Comparison of ENCODE assay signal across 8 mouse cellular contexts in the genomic region with DNA sequence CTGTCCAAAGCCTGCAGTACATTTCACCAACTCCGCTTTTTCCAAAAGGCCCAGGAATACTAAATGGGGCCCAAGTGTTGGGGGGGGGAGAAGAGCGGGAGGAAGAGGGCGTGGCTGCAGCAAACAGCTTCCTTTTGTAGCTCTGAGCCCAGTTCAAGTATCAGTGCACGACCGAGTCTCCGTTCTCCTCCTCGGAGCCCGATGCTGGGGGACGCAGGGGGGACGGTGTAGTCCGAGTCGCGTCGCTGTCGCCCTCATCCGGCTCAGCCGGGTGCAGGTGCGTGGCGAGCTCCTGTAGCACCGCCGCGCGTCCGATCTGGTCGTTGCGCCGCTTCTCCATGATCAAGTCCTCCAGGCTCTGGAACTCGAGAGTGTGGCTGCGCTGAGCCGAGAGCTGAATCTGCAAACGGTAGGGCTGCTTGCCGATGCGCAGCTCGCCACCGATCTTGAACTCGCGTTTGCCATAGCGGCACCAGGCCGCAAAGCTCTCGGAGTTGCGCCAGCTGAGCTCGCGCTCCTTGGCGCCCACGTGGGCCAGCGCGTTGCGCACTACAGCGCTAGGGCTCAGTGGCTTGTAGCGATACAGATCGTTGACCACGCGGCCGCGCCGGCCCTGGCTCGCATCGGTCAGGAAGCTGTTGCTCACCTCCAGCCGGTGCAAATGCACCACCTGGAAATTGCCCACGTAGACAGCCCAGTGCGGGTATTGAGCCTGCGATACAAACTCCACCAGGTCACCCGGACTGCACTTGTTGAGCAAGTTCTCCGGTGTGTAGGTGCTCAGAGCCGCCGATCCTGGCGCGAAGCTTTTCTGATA. TPM values are rescaled to one million over a fixed set of nuclear protein-coding genes. Genes with fewer than 3 reads are reported as not detected.
DNase-seq lines count a peak whose midpoint lies in the region; ATAC-seq and TF ChIP-seq lines count a peak whose summit lies in the region.

No protein-coding gene starts in this region.

- no peaks in the 10 kb centered on the region for H3K36me3 ChIP-seq in E14TG2a.4 (ENCODE audit: insufficient read depth, low read length)
- H3K36me3 ChIP-seq in lung, embryonic 15.5 days: peaks cover 13% of the 10 kb centered on the region

- peak overlapping the region; percentile 85 for H3K9ac ChIP-seq in lung, embryonic 15.5 days

- peak; percentile 62 to 72 for DNase-seq in cerebellum, adult 2 months
- DNase-seq in layer of hippocampus, adult 9-11 months: peak; percentile 74
- DNase-seq in thymus, adult 18-20 months: peak; percentile 58 to 63

- H3K27me3 ChIP-seq in E14TG2a.4 (ENCODE audit: insufficient read depth, low read length): peaks cover 60% of the 10 kb centered on the region
- no peaks in the 10 kb centered on the region for H3K27me3 ChIP-seq in cerebellum, adult 2 months (ENCODE audit: control insufficient read depth, insufficient read depth, low read length)
- no peaks in the 10 kb centered on the region for H3K27me3 ChIP-seq in lung, embryonic 15.5 days

- TF ChIP-seq CTCF in E14TG2a.4 (conservative IDR thresholded peaks at IDR 0.05; ENCODE audit: low read length): no peak
- TF ChIP-seq CTCF in cerebellum, adult 2 months (IDR thresholded peaks at IDR 0.05; ENCODE audit: borderline replicate concordance, insufficient read depth, low read depth, low read length): no peak

- peaks cover 23% of the 10 kb centered on the region for H3K4me1 ChIP-seq in E14TG2a.4 (replicated peaks; ENCODE audit: low read depth, low read length)
- H3K4me1 ChIP-seq in cerebellum, adult 2 months (ENCODE audit: control insufficient read depth, insufficient read depth, low read length): no peaks in the 10 kb centered on the region
- H3K4me1 ChIP-seq in lung, embryonic 15.5 days: peaks cover 5% of the 10 kb centered on the region; the same call in 1 of the 2 replicates

- peaks cover 26% of the 10 kb centered on the region for H3K9me3 ChIP-seq in E14TG2a.4 (ENCODE audit: low read length)
- no peaks in the 10 kb centered on the region for H3K9me3 ChIP-seq in lung, embryonic 15.5 days

- H3K4me2 ChIP-seq in lung, embryonic 15.5 days: peak overlapping the region; percentile 97

- H3K27ac ChIP-seq in cerebellum, adult 2 months (ENCODE audit: insufficient read depth, low read length): no peak overlapping the region
- peak overlapping the region; percentile 97 for H3K27ac ChIP-seq in lung, embryonic 15.5 days

- H3K4me3 ChIP-seq in E14TG2a.4 (replicated peaks; ENCODE audit: low read length): peak overlapping the region; percentile 87
- peak overlapping the region; percentile 90 for H3K4me3 ChIP-seq in cerebellum, adult 2 months (replicated peaks; ENCODE audit: insufficient read depth, low read depth, low read length)
- H3K4me3 ChIP-seq in lung, embryonic 15.5 days: peak overlapping the region; percentile 80

- TF ChIP-seq POLR2A in cerebellum, adult 2 months (IDR thresholded peaks at IDR 0.05; ENCODE audit: borderline replicate concordance, insufficient read depth, low read length): no peak

- peak; percentile 79 for ATAC-seq in frontal cortex, adult (ENCODE audit: low TSS enrichment)
- ATAC-seq in hematopoietic stem cell, adult 5-6 weeks (replicated peaks in 1 of 2; ENCODE audit: insufficient read depth in 1 of 2, low FRiP score in 2 of 2, low TSS enrichment in 1 of 2, low read depth in 1 of 2, poor library complexity in 2 of 2, severe bottlenecking in 2 of 2): peak; percentile 37 to 52
- ATAC-seq in lung, embryonic 15.5 days (ENCODE audit: borderline replicate concordance, extremely low read depth, low FRiP score, low TSS enrichment): peak; percentile 70
- ATAC-seq in neutrophil, adult 5-6 weeks (ENCODE audit: extremely low read depth, insufficient number of reproducible peaks, low FRiP score, poor library complexity, severe bottlenecking): peak; percentile 32; the same call in 1 of the 2 replicates

- WGBS in cerebellum, adult 2 months: under 1% methylated on average over 68 of the region's 68 CpGs
- WGBS in lung, embryonic 15.5 days: under 1% methylated on average over 68 of the region's 68 CpGs

RNA-seq across cellular contexts. Expression of gene Fam84b, which starts 30.6 kb away (rescaled TPM):
- 3.1 and 3.3 TPM in 2 replicates for polyA plus RNA-seq in cerebellum, adult 2 months (2012; rRNA removed)
- total RNA-seq in hematopoietic stem cell, adult 5-6 weeks (2017): 16.2 and 20.6 TPM in 2 replicates
- polyA plus RNA-seq in lung, embryonic 15.5 days (2015; fragmentation: Nextera tagmentation; extraction: Ambion mirVana): 27.1 and 29.0 TPM in 2 replicates
- total RNA-seq in neutrophil, adult 5-6 weeks (2017): 9.0 and 9.1 TPM in 2 replicates
